Mouse (Mus musculus): ENCODE data around the gene Usp24. TPM values are rescaled to one million over a fixed set of nuclear protein-coding genes. Genes with fewer than 3 reads are reported as not detected.
A peak's percentile ranks its signal among the peaks of the same experiment; 100 is the strongest.
"Not testable (repeated sequence)": the region's sequence is repeated elsewhere in the genome, so short reads cannot be mapped to it uniquely, and the experiment has no call there.

Gene Usp24
- polyA plus RNA-seq, 1 experiment from 2014 or later: 8.7 TPM

- Histone ChIP-seq H3K4me3 (no peak overlapping the region), H3K27ac (no peak overlapping the region), H3K36me3 (0 out of 2 replicates have a peak, but pooled peaks cover 3% of the 10 kb centered on the region), H3K9me3 (no peaks in the 10 kb centered on the region), H3K4me1 (peaks cover 39% of the 10 kb centered on the region), H3K27me3 (ENCODE audit: insufficient read depth, poor library complexity, severe bottlenecking) (no peaks in the 10 kb centered on the region)
- DNase-seq (ENCODE audit: low spot score): no peak
- WGBS: 89% methylated on average over 4 of the region's 4 CpGs
These were observed 12.7 kb downstream of the Usp24 start for GRCm38 (mm10) chr4:106328704-106329103.

- not testable (repeated sequence) for H3K27ac ChIP-seq; H3K27me3 ChIP-seq (ENCODE audit: insufficient read depth, poor library complexity, severe bottlenecking); H3K36me3 ChIP-seq; DNase-seq (ENCODE audit: low spot score); H3K4me3 ChIP-seq; H3K9me3 ChIP-seq
- peaks cover 40% of the 10 kb centered on the region for H3K4me1 ChIP-seq
- 87% methylated on average over 6 of the region's 6 CpGs for WGBS
These were observed 13.2 kb downstream of the Usp24 start for GRCm38 (mm10) chr4:106329171-106329570.

GRCm38 (mm10) chr4:106330371-106330819 lies 14.4 kb downstream of the Usp24 start:
- H3K9me3 ChIP-seq: no peaks in the 10 kb centered on the region
- no peaks in the 10 kb centered on the region for H3K27me3 ChIP-seq (ENCODE audit: insufficient read depth, poor library complexity, severe bottlenecking)
- no peaks in the 10 kb centered on the region for H3K36me3 ChIP-seq
- H3K4me3 ChIP-seq: no peak overlapping the region; the same call in 1 of the 2 replicates
- no peak for DNase-seq (ENCODE audit: low spot score)
- 0 out of 2 replicates have a peak overlapping the region, but pooled peaks have one; percentile 23 for H3K27ac ChIP-seq
- H3K4me1 ChIP-seq: peaks cover 35% of the 10 kb centered on the region
- WGBS: 60% methylated on average over 5 of the region's 5 CpGs

- WGBS: 90% methylated on average over 3 of the region's 3 CpGs
- H3K27ac ChIP-seq: no peak overlapping the region
- peaks cover 26% of the 10 kb centered on the region for H3K4me1 ChIP-seq
These were observed 17.1 kb downstream of the Usp24 start for GRCm38 (mm10) chr4:106333071-106333470.

GRCm38 (mm10) chr4:106333584-106333983 lies 17.6 kb downstream of the Usp24 start:
- peaks cover 27% of the 10 kb centered on the region for H3K4me1 ChIP-seq
- H3K36me3 ChIP-seq: no peaks in the 10 kb centered on the region
- no peak overlapping the region for H3K4me3 ChIP-seq
- no peaks in the 10 kb centered on the region for H3K9me3 ChIP-seq
- no peak overlapping the region for H3K27ac ChIP-seq
- no peak for DNase-seq (ENCODE audit: low spot score)
- H3K27me3 ChIP-seq (ENCODE audit: insufficient read depth, poor library complexity, severe bottlenecking): no peaks in the 10 kb centered on the region
- 78% methylated on average over 2 of the region's 2 CpGs for WGBS

More at GRCm38 (mm10) chr4:106333071-106333470, 17.1 kb downstream of the Usp24 start:
- Histone ChIP-seq H3K27me3 (ENCODE audit: insufficient read depth, poor library complexity, severe bottlenecking) (no peaks in the 10 kb centered on the region), H3K4me3 (no peak overlapping the region), H3K36me3 (no peaks in the 10 kb centered on the region), H3K9me3 (no peaks in the 10 kb centered on the region)
- no peak for DNase-seq (ENCODE audit: low spot score)

GRCm38 (mm10) chr4:106335858-106336257 lies 19.8 kb downstream of the Usp24 start:
- no peak overlapping the region for H3K4me3 ChIP-seq
- H3K27me3 ChIP-seq (ENCODE audit: insufficient read depth, poor library complexity, severe bottlenecking): no peaks in the 10 kb centered on the region
- DNase-seq (ENCODE audit: low spot score): no peak
- no peaks in the 10 kb centered on the region for H3K9me3 ChIP-seq
- no peaks in the 10 kb centered on the region for H3K36me3 ChIP-seq
- H3K4me1 ChIP-seq: peaks cover 34% of the 10 kb centered on the region
- WGBS: 94% methylated on average over 1 of the region's 1 CpGs
- no peak overlapping the region for H3K27ac ChIP-seq

- H3K27ac ChIP-seq: no peak overlapping the region
- no peak for DNase-seq (ENCODE audit: low spot score)
- no peak overlapping the region for H3K4me3 ChIP-seq
- H3K9me3 ChIP-seq: no peaks in the 10 kb centered on the region
- no peaks in the 10 kb centered on the region for H3K4me1 ChIP-seq
- H3K36me3 ChIP-seq: peaks cover 74% of the 10 kb centered on the region
- whole genome bisulfite sequencing: 89% methylated on average over 1 of the region's 1 CpGs
- no peaks in the 10 kb centered on the region for H3K27me3 ChIP-seq (ENCODE audit: insufficient read depth, poor library complexity, severe bottlenecking)
These were observed 31.7 kb downstream of the Usp24 start for GRCm38 (mm10) chr4:106347664-106348063.

- not testable (repeated sequence) for H3K4me1 ChIP-seq; DNase-seq (ENCODE audit: low spot score); H3K4me3 ChIP-seq; H3K27me3 ChIP-seq (ENCODE audit: insufficient read depth, poor library complexity, severe bottlenecking); H3K9me3 ChIP-seq; H3K27ac ChIP-seq
- peaks cover 66% of the 10 kb centered on the region for H3K36me3 ChIP-seq
- WGBS: 81% methylated on average over 2 of the region's 2 CpGs
These were observed 39.0 kb downstream of the Usp24 start for GRCm38 (mm10) chr4:106355025-106355424.

GRCm38 (mm10) chr4:106370013-106370412 lies 54.0 kb downstream of the Usp24 start:
- Histone ChIP-seq H3K27me3 (ENCODE audit: insufficient read depth, poor library complexity, severe bottlenecking) (no peaks in the 10 kb centered on the region), H3K9me3 (no peaks in the 10 kb centered on the region), H3K4me3 (no peak overlapping the region), H3K27ac (no peak overlapping the region), H3K4me1 (no peaks in the 10 kb centered on the region), H3K36me3 (peaks cover 66% of the 10 kb centered on the region)
- DNase-seq (ENCODE audit: low spot score): no peak
- WGBS: 88% methylated on average over 6 of the region's 6 CpGs

GRCm38 (mm10) chr4:106375857-106376256 lies 59.8 kb downstream of the Usp24 start:
- WGBS: 43% methylated on average over 1 of the region's 1 CpGs
- Histone ChIP-seq H3K27ac (no peak overlapping the region), H3K9me3 (no peaks in the 10 kb centered on the region), H3K4me1 (peaks cover 6% of the 10 kb centered on the region), H3K4me3 (no peak overlapping the region), H3K36me3 (peaks cover 68% of the 10 kb centered on the region), H3K27me3 (ENCODE audit: insufficient read depth, poor library complexity, severe bottlenecking) (no peaks in the 10 kb centered on the region)
- peak; percentile 86 for DNase-seq (ENCODE audit: low spot score)

- H3K27me3 ChIP-seq (ENCODE audit: insufficient read depth, poor library complexity, severe bottlenecking): no peaks in the 10 kb centered on the region
- WGBS: 84% methylated on average over 14 of the region's 14 CpGs
- H3K9me3 ChIP-seq: no peaks in the 10 kb centered on the region
- peaks cover 6% of the 10 kb centered on the region for H3K4me1 ChIP-seq
- H3K27ac ChIP-seq: no peak overlapping the region
- peaks cover 73% of the 10 kb centered on the region for H3K36me3 ChIP-seq
- no peak for DNase-seq (ENCODE audit: low spot score)
- H3K4me3 ChIP-seq: no peak overlapping the region
These were observed 63.0 kb downstream of the Usp24 start for GRCm38 (mm10) chr4:106378839-106379572.

GRCm38 (mm10) chr4:106381131-106381530 lies 65.1 kb downstream of the Usp24 start:
- DNase-seq (ENCODE audit: low spot score): no peak
- Histone ChIP-seq H3K9me3 (no peaks in the 10 kb centered on the region), H3K4me3 (no peak overlapping the region), H3K27me3 (ENCODE audit: insufficient read depth, poor library complexity, severe bottlenecking) (no peaks in the 10 kb centered on the region), H3K4me1 (peaks cover 6% of the 10 kb centered on the region), H3K27ac (no peak overlapping the region), H3K36me3 (peaks cover 80% of the 10 kb centered on the region)
- 70% methylated on average over 5 of the region's 5 CpGs for WGBS

GRCm38 (mm10) chr4:106389908-106390307 lies 73.9 kb downstream of the Usp24 start:
- Histone ChIP-seq H3K4me3 (no peak overlapping the region), H3K9me3 (no peaks in the 10 kb centered on the region), H3K36me3 (peaks cover 78% of the 10 kb centered on the region), H3K27ac (no peak overlapping the region), H3K27me3 (ENCODE audit: insufficient read depth, poor library complexity, severe bottlenecking) (no peaks in the 10 kb centered on the region), H3K4me1 (no peaks in the 10 kb centered on the region)
- DNase-seq (ENCODE audit: low spot score): no peak
- 94% methylated on average over 3 of the region's 3 CpGs for WGBS

All from heart, embryonic 10.5 days (tissue).